Mouse (Mus musculus) left cerebral cortex, postnatal 10 days (tissue): ENCODE measurements around the gene Garnl3. TPM values are rescaled to one million over a fixed set of nuclear protein-coding genes. Genes with fewer than 3 reads are reported as not detected.

Source experiments
- DNase-seq, 2 experiments: peaks; one replicate each; pipeline ENCODE4 v3.0.0; 2021 to 2022; ENCODE audit warnings: low spot score in 2 of 2, mixed read lengths in 1 of 2; ENCODE audit errors: extremely low spot score in 1 of 2
- intact Hi-C: fragments of 180-260 bp; cut with DNase I; formaldehyde crosslinking; loops from one replicate; pipeline ENCODE4 v1.15.1; 2025
- total RNA-seq, 2 experiments: library from RNA; stranded (reverse); gene quantifications; 2 replicates each; pipeline ENCODE4 v1.2.3; 2021

Gene Garnl3
- total RNA-seq, 2 experiments from 2014 or later = 183 TPM

- DNase-seq = no peak
- intact Hi-C loops = no loop called here
Observed at GRCm38 (mm10) chr2:33159593-33159992, 28.1 kb upstream of the Garnl3 start.

GRCm38 (mm10) chr2:33158895-33159294 is 27.4 kb upstream of the Garnl3 start:
- DNase-seq = no peak
- intact Hi-C loops = no loop called here

DNA sequence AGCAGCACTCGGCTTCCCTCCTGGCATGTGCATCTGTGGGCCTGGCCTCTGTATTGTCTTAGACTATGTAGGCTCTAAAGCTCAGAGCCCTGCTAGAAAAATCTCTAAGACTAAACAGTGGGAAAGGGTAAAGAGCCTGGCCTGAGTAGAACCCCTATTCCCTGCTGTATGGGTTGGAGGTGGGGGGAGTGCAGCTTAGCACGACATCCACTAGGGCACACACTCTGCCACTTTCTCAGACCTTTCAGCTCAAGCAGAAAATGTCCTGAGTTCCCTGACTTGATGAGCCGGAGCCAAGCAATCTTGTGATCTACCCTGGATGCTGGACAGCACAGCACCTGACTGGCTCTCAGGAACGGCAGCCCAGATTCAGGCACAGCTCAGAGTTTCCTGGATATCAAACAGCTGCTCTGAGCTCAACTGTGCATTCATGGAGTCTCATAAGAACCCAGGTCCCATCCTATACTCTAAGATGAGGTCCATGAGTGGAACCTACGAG is 24.9 kb upstream of the Garnl3 start:
- intact Hi-C loops = no loop called here
- no peak for DNase-seq

GRCm38 (mm10) chr2:33154751-33155372 is 23.4 kb upstream of the Garnl3 start:
- intact Hi-C loops = loop anchor here (2.0 to 5.0 kb wide), 2 partner anchors 194 to 247 kb away; no protein-coding TSS in a partner anchor
- DNase-seq = peak; percentile 66 to 75

DNA sequence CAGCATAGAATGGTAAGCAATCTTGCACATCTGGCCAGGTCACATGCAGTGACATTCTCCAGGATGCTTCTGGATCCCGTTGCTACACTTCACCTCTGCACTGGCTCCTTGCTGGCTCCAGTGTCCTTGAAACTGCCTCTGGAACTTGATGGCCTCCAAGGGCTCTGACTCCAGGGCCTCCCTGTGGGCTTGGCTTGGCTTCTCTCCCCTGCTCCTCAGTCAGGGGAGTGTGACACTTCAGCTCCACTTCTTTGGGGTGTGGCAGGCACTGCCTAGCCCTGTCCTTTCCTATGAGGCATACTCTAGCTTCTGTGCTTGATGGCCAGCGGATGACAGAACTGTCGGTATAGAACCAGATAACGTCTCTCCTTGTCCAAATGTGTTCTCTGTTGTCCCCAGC is 15.5 kb upstream of the Garnl3 start:
- DNase-seq = no peak
- intact Hi-C loops = no loop called here

DNA sequence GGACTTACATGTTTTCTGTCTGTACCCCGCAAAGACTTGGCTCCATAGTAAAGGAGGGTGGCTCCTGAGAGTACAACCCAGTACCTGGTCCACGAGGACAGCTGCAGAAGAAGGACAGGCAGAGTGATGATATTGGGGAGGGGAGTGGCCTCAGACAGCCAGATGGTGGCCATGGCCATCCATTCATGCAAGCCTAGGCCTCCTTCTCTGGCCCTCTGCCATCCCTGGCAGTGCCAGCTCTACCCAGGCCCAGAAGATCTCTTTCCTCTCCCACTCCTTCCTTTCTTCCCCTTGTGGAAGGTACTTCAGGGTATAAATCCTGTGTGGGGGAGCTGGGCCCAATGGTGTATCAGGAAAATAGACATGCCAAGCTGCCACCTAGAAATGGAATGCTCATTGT is 11.8 kb upstream of the Garnl3 start:
- DNase-seq = no peak
- intact Hi-C loops = no loop called here

DNA sequence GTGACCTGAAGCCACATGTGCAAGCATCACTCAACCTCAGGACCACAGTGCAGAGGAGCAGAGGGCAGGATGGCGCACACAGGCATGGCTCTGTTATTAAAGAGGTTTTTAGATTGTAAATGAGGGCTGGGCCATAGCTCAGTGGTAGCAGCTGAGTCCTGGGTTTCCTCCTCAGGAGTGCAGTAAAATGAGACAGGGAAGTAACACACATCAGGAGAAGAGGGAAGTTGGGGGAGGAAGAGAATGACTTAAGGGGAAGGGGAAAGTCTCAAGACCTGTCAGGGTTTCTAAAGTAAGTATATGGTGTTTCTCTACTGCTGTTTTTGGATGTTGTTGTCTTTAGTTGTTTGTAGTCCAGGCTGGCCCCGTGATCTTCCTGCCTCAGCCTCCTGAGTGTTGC is 7.0 kb upstream of the Garnl3 start:
- intact Hi-C loops = no loop called here

DNA sequence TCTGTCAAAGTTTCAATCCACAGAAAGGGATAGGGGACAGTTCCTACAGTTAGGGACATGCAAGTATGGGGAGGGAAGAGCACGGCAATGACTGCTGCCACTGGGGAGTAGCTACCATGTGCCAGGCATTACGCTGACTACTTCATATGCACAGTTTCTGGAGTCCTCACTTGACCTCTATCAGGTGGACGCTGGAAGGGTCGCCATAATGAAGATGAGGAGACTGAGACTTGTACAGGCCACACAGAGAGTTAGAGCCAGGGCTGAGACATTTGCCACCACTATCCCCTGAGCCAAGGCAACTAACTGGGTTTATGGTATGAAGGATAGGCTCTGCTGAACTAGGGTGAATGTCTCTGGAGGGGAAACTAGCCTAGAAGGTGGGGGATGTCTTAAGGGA is 6.3 kb upstream of the Garnl3 start:
- intact Hi-C loops = no loop called here
- DNase-seq = no peak

More for the DNA sequence above, 7.0 kb upstream of the Garnl3 start:
- DNase-seq = no peak

GRCm38 (mm10) chr2:33137244-33137643 is 5.8 kb upstream of the Garnl3 start:
- intact Hi-C loops = no loop called here
- DNase-seq = no peak

- intact Hi-C loops = no loop called here
- DNase-seq = no peak
Observed at GRCm38 (mm10) chr2:33136366-33136765, 4.9 kb upstream of the Garnl3 start.

- intact Hi-C loops = no loop called here
- DNase-seq = peak in 1 of 2 experiments; percentile 15
Observed at GRCm38 (mm10) chr2:33134766-33135490, 3.5 kb upstream of the Garnl3 start.

- peak in 1 of 2 experiments; percentile 57 for DNase-seq
- intact Hi-C loops = no loop called here
Observed at GRCm38 (mm10) chr2:33132306-33132705, 852 bp upstream of the Garnl3 start.

DNA sequence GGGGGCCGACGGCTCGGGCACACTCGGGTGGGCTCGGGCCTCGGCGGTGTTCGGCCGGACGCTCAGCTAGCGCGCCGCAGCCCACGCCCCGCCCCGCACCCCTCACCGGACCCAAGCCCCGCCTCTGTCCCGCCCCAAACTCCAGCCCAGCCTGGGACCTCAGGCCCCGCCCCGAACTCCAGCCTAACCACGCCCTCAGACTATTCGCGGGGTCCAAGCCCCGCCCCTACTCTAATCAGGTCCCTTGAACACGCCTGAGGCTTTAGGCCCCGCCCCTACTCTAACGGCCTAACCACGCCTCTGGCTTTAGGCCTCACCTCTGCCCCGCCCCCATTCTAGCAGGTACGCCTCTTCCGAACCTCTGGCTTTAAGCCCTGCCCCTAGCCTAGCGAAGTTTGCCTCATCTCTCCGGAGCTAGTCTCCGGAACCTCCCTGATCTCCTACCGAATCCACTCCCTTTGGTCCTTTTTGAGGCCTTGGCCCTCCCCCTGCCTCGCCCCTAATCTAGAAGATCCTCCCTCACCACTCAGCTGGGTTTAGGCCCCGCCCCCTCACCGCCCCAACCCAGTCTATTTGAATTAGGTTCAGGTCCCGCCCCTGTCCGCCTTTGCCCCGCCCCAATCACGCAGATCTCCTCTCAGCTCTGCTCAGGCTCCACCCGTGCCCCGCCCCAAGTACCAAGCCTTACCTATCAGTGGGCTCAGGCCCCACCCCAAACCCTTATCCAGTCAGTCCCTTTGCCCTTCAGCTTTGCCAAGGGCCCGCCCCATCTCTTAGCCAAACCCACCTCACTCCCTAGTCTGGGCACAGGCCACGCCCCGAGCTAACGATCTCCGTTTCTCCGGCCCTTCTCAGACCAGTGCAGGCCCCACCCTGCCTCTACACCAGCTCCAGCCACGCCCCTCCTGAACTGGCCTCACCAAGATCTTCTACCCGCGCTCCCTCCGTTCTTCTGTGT is 649 bp downstream of the Garnl3 start:
- peak; percentile 96 to 99 for DNase-seq
- intact Hi-C loops = no loop called here

DNA sequence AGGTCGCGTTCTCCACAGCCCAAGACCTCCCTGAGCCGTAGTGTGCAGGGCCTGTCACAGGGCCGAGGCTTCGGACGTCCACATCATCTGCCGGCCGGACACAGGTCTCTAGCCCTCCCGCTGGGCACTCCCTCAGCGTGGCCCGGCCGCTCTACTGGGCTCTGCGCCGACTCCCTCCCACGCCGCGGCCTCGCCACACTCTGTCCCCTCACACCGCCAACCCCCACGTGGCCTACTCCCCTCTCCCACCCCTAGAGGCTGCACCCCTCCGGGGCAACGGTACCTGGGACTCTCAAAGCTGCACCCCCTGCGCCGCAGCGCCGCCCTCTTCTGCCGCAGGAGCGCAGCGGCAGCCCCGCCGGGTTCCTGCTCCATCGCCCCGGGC is 1.3 kb downstream of the Garnl3 start:
- intact Hi-C loops = no loop called here

DNA sequence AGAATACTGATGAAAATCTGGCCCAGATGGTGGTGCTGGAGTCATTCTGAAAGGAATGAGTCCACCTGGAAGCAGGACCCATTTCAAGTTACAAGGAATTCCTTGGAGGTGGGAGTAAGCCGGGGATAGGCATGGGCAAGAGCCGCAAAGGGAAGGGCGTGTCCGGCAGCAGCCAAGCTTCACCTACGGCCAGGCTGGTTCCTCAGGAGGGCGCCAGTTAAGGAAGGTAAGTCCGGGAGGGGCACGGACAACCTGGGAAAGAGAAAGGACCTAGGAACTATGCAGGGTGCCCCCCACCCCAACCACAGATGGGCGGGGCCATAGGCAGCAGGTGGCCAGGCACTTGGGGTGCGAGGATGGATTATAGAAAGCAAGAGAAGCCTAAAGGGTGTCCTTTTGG is 1.8 kb downstream of the Garnl3 start:
- DNase-seq = peak; percentile 40 to 55
- intact Hi-C loops = loop anchor here (10.0 kb wide), 1 partner anchor 105 kb away; no protein-coding TSS in a partner anchor

More for the DNA sequence above, 1.3 kb downstream of the Garnl3 start:
- DNase-seq = no peak

GRCm38 (mm10) chr2:33129005-33129404 is 2.4 kb downstream of the Garnl3 start:
- DNase-seq = no peak
- intact Hi-C loops = loop anchor here (10.0 kb wide), 1 partner anchor 104 kb away; no protein-coding TSS in a partner anchor

DNA sequence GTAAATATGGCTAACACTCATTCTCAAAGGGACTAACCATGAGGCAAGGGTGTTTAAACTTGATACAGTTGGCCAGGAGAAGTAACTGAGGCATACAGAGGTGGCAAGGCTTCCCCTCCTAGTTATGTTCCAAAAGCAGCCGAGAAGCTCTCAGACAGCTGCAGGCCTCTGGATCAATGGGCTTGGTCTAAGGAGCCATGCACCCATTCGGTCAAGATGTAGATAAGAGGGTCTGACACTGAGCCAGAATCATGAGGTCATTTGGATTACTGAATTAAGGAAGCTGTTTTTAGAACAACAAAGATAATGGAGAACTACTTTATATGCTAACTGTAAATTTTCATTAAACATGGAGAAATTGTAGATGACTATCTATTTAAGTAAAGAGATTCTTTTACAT is 4.2 kb downstream of the Garnl3 start:
- no peak for DNase-seq
- intact Hi-C loops = loop anchor here (10.0 kb wide), 1 partner anchor 102 kb away; no protein-coding TSS in a partner anchor

DNA sequence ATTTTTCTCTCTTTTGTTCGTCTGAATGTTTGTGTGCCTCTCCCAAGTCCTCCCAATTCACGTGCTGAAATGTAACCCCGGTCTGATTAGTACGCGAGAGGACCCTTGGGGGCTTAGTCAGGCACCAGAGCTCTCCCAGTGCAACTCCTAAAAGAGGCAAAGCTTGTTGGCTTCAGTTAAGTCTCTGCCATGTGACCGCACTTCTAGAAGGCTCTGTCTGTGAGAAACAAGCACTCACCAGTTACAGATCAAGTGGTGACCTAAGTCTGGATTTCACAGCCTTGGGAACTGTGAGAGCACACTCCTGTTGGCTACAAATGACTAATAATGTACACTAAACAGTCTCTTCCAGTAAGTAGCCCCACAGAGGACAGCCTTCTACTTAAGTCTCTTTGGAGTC is 8.6 kb downstream of the Garnl3 start:
- intact Hi-C loops = loop anchor here (10.0 kb wide), 1 partner anchor 98 kb away; no protein-coding TSS in a partner anchor
- DNase-seq = no peak

- intact Hi-C loops = no loop called here
Observed at GRCm38 (mm10) chr2:33100536-33100935, 30.9 kb downstream of the Garnl3 start.

More at GRCm38 (mm10) chr2:33100536-33100935, 30.9 kb downstream of the Garnl3 start:
- DNase-seq = no peak
